Mouse (Mus musculus) CH12.LX (cell line): Measurements from ENCODE around the gene Sycp2l. TPM values are rescaled to one million over a fixed set of nuclear protein-coding genes. Genes with fewer than 3 reads are reported as not detected.

ENCODE experiments used
- DNase-seq: peaks from one replicate; pipeline ENCODE4 v3.0.0-alpha.2; 2013; ENCODE audit errors: extremely low read depth
- H3K27ac ChIP-seq: 2 replicates; pipeline ENCODE4 v1.5.1; 2012; ENCODE audit warnings: low read depth, mild to moderate bottlenecking, control low read depth, moderate library complexity; ENCODE audit not compliant: insufficient read depth
- H3K27me3 ChIP-seq: replicated peaks from 2 replicates; pipeline ENCODE3; 2012; ENCODE audit warnings: inconsistent platforms
- H3K36me3 ChIP-seq, 2 experiments: replicated peaks in 1 of 2; 2 replicates each; pipeline versions ENCODE3 to v1.6.1; 2012; ENCODE audit warnings: inconsistent platforms in 1 of 2, low read length in 1 of 2, mild to moderate bottlenecking in 1 of 2, mixed read lengths in 1 of 2, moderate library complexity in 1 of 2; ENCODE audit not compliant: control insufficient read depth in 1 of 2, insufficient read depth in 1 of 2
- H3K4me1 ChIP-seq, 2 experiments: 2 replicates each; pipeline ENCODE4 v1.6.1; 2012; ENCODE audit warnings: inconsistent platforms in 1 of 2, moderate library complexity in 1 of 2; ENCODE audit not compliant: insufficient read depth in 2 of 2, control insufficient read depth in 1 of 2
- H3K4me2 ChIP-seq: 2 replicates; pipeline ENCODE4 v1.6.1; 2012; ENCODE audit warnings: low read depth, mild to moderate bottlenecking, control low read depth; ENCODE audit not compliant: poor library complexity, insufficient read depth, severe bottlenecking
- H3K4me3 ChIP-seq, 3 experiments: fragments of 150-350 bp in 1 of 3; sonication (generic) in 1 of 3; replicated peaks in 1 of 3; 2 replicates each; pipeline versions ENCODE3 to v1.5.1; 2011 to 2012; ENCODE audit warnings: low read depth in 2 of 3, low read length in 2 of 3, mild to moderate bottlenecking in 2 of 3, moderate library complexity in 2 of 3, control low read depth in 1 of 3, improper control_type of control experiment in 1 of 3, inconsistent platforms in 1 of 3, mixed read lengths in 1 of 3; ENCODE audit not compliant: poor library complexity in 1 of 3
- H3K79me2 ChIP-seq: replicated peaks from 2 replicates; pipeline ENCODE4 v1.6.1; 2012; ENCODE audit warnings: mild to moderate bottlenecking, moderate library complexity; ENCODE audit not compliant: control insufficient read depth, poor library complexity, insufficient read depth, severe bottlenecking; ENCODE audit errors: extremely low read depth
- H3K9ac ChIP-seq: 2 replicates; pipeline ENCODE4 v1.6.1; 2012; ENCODE audit warnings: low read depth, mild to moderate bottlenecking, control low read depth, moderate library complexity; ENCODE audit not compliant: insufficient read depth
- H3K9me3 ChIP-seq: replicated peaks from 2 replicates; pipeline ENCODE3; 2012; ENCODE audit warnings: low read length, inconsistent platforms, mixed read lengths
- BHLHE40 ChIP-seq: IDR thresholded peaks from 2 replicates; pipeline ENCODE4 v1.6.1; 2011; ENCODE audit warnings: mild to moderate bottlenecking, low read depth, low read length, improper control_type of control experiment
- EP300 ChIP-seq: IDR thresholded peaks from 2 replicates; pipeline ENCODE4 v1.6.1; 2011; ENCODE audit warnings: low read length, improper control_type of control experiment
- GABPA ChIP-seq: IDR thresholded peaks from 2 replicates; pipeline ENCODE4 v1.6.1; 2012; ENCODE audit warnings: low read depth, low read length, improper control_type of control experiment, inconsistent platforms; ENCODE audit not compliant: insufficient replicate concordance
- HCFC1 ChIP-seq: IDR thresholded peaks from 2 replicates; pipeline ENCODE4 v1.6.1; 2012; ENCODE audit warnings: low read depth, mild to moderate bottlenecking, inconsistent platforms, low read length, improper control_type of control experiment
- IRF4 ChIP-seq: IDR thresholded peaks from 2 replicates; pipeline ENCODE4 v1.6.1; 2014; ENCODE audit warnings: low read depth, mild to moderate bottlenecking, inconsistent platforms, low read length, improper control_type of control experiment
- JUND ChIP-seq: conservative IDR thresholded peaks from 2 replicates; pipeline ENCODE4 v1.6.1; 2011; ENCODE audit warnings: low read depth, low read length, improper control_type of control experiment
- KAT2A ChIP-seq: IDR thresholded peaks from 2 replicates; pipeline ENCODE4 v1.6.1; 2012; ENCODE audit warnings: low read length, improper control_type of control experiment, inconsistent platforms; ENCODE audit not compliant: insufficient replicate concordance
- MAFK ChIP-seq: IDR thresholded peaks from 2 replicates; pipeline ENCODE4 v1.6.1; 2011; ENCODE audit warnings: low read length, improper control_type of control experiment; ENCODE audit not compliant: insufficient replicate concordance
- MAX ChIP-seq: IDR thresholded peaks from 2 replicates; pipeline ENCODE4 v1.6.1; 2011; ENCODE audit warnings: low read length, improper control_type of control experiment
- MAZ ChIP-seq: IDR thresholded peaks from 2 replicates; pipeline ENCODE4 v1.6.1; 2012; ENCODE audit warnings: low read depth, mild to moderate bottlenecking, inconsistent platforms, low read length, improper control_type of control experiment, moderate library complexity
- MYC ChIP-seq: IDR thresholded peaks from 2 replicates; pipeline ENCODE4 v1.6.1; 2011; ENCODE audit warnings: low read depth, mild to moderate bottlenecking, improper control_type of control experiment, low read length
- NELFE ChIP-seq: IDR thresholded peaks from 2 replicates; pipeline ENCODE4 v1.6.1; 2011; ENCODE audit warnings: low read depth, low read length, improper control_type of control experiment
- POLR2A ChIP-seq: IDR thresholded peaks from 2 replicates; pipeline ENCODE4 v1.6.1; 2011; ENCODE audit warnings: low read depth, mild to moderate bottlenecking, improper control_type of control experiment, low read length
- POLR2AphosphoS2 ChIP-seq: IDR thresholded peaks from 2 replicates; pipeline ENCODE4 v1.6.1; 2011; ENCODE audit warnings: low read depth, low read length, improper control_type of control experiment
- RAD21 ChIP-seq: IDR thresholded peaks from 2 replicates; pipeline ENCODE4 v1.6.1; 2011; ENCODE audit warnings: low read depth, mild to moderate bottlenecking, low read length, improper control_type of control experiment, moderate library complexity
- SIN3A ChIP-seq: IDR thresholded peaks from 2 replicates; pipeline ENCODE4 v1.6.1; 2012; ENCODE audit warnings: low read length, improper control_type of control experiment, inconsistent platforms
- SMC3 ChIP-seq: IDR thresholded peaks from 2 replicates; pipeline ENCODE4 v1.6.1; 2011; ENCODE audit warnings: low read depth, low read length, improper control_type of control experiment
- TBP ChIP-seq: conservative IDR thresholded peaks from 2 replicates; pipeline ENCODE4 v1.6.1; 2011; ENCODE audit warnings: low read depth, low read length, improper control_type of control experiment
- TCF12 ChIP-seq: IDR thresholded peaks from 2 replicates; pipeline ENCODE4 v1.6.1; 2014; ENCODE audit warnings: low read depth, mild to moderate bottlenecking, inconsistent platforms, low read length, improper control_type of control experiment
- USF1 ChIP-seq: IDR thresholded peaks from 2 replicates; pipeline ENCODE4 v1.6.1; 2014; ENCODE audit warnings: low read depth, mild to moderate bottlenecking, inconsistent platforms, low read length, improper control_type of control experiment
- USF2 ChIP-seq: conservative IDR thresholded peaks from 2 replicates; pipeline ENCODE4 v1.6.1; 2011; ENCODE audit warnings: low read depth, low read length, improper control_type of control experiment
- ZC3H11A ChIP-seq: IDR thresholded peaks from 2 replicates; pipeline ENCODE4 v1.6.1; 2012; ENCODE audit warnings: low read depth, mild to moderate bottlenecking, inconsistent platforms, low read length, improper control_type of control experiment
- ZKSCAN1 ChIP-seq: IDR thresholded peaks from 2 replicates; pipeline ENCODE4 v1.6.1; 2012; ENCODE audit warnings: low read depth, inconsistent platforms, low read length, improper control_type of control experiment, borderline replicate concordance
- ZNF384 ChIP-seq: IDR thresholded peaks from 2 replicates; pipeline ENCODE4 v1.6.1; 2012; ENCODE audit warnings: low read depth, low read length, improper control_type of control experiment, inconsistent platforms
- dilution Hi-C: fragments of 300-500 bp; cut with MboI; formaldehyde crosslinking; loops from 2 replicates; pipeline ENCODE4 v1.14.3; 2020; ENCODE audit warnings: low sequenced_read_pairs; ENCODE audit not compliant: extremely low pct_unique_long_range_greater_than_20kb, extremely low pct_ligation_motif_present
- in situ Hi-C: fragments of 300-500 bp; cut with MboI; formaldehyde crosslinking; loops from 3 replicates; pipeline ENCODE4 v1.14.3; 2019; ENCODE audit warnings: low sequenced_read_pairs, low pct_ligation_motif_present, low pct_unique_long_range_greater_than_20kb, mixed read lengths
- polyA plus RNA-seq: library from polyadenylated mRNA; unstranded; fragments of >175 nt; gene quantifications from 2 replicates; pipeline ENCODE4 v1.2.1, GENCODE M21; 2012; ENCODE audit warnings: low read depth; ENCODE audit not compliant: insufficient read length
- total RNA-seq, 2 experiments: library from RNA; depleted of rRNA; stranded (reverse); fragments of 300-350 nt in 1 of 2; fragments of >200 nt in 1 of 2; gene quantifications; 2 replicates each; pipeline ENCODE4 v1.2.3; 2012 to 2014

Gene Sycp2l
- total and polyA plus RNA-seq, 3 experiments: 0.21 to 1.3 (median 0.36) TPM

DNA sequence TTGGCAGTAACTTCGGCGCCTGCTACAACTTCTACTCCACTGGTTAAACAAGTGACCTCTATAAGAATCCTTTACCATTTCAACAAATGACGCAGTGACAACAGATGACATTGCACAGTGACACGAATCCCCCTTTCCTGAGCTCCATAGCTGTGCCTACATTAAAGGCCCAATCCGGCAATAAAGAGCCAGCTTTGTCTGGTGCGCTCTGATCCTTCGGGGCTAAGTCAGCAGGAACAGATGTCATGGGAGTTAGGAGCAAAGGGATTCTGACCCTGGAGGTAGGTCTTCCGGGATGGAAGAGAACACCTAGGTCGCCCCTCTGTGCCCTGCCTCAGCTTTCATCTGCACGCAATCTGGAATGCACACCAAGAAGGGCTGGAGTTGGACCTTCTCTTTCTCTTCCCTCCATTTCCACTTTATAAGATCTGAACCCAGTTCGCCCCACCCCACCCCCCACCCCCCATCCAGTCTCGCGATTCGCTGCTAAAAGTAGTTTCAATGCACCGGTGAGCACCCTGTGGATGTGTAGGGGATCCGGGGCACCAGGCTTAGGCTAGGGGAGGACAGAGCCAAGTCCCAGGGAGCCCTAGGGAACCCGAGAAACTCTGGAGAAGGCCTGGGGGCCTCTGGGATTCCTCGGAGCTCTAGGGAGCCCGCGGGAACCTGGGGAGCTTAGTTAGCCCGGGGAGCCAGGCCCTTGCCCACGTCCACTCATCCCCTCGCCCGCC is 35.3 kb upstream of the Sycp2l start:
- TF ChIP-seq HCFC1 (no peak), ZNF384 (no peak), POLR2AphosphoS2 (no peak), MAZ (no peak), SIN3A (no peak), ZKSCAN1 (no peak)
- no peaks in the 10 kb centered on the region for H3K9me3 ChIP-seq
- in situ Hi-C loops: no loop called here
- H3K27me3 ChIP-seq: no peaks in the 10 kb centered on the region
- H3K4me1 ChIP-seq: no peaks in the 10 kb centered on the region
- dilution Hi-C loops: no loop called here
- no peak overlapping the region for H3K4me3 ChIP-seq
- no peak overlapping the region for H3K9ac ChIP-seq
- H3K27ac ChIP-seq: no peak overlapping the region
- DNase-seq: no peak
- H3K4me2 ChIP-seq: no peak overlapping the region
- H3K36me3 ChIP-seq: no peaks in the 10 kb centered on the region
- H3K79me2 ChIP-seq: no peaks in the 10 kb centered on the region

DNA sequence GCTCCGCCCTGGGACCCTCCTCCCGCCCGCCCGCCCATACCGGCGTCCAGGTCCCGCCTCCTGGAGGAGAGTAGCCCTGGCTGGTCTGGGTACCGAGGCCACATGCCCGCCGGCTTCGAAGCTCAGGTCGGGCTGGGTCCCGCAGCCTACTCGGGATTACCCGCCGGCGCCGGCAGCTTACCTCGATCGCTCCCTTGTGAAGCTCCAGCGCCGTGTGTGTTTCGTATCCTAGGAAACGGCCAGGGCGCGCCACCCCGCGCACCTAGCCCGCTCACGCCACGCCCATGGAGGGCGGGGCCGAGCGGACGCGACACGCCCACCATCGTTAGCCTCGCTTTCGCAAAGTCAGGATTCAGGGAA is 34.7 kb upstream of the Sycp2l start, which contains the start of gene Mak:
Gene Mak, minus strand, starts transcription at position 286 of the 360 bp plus-strand sequence.
- H3K27me3 ChIP-seq: no peaks in the 10 kb centered on the region
- H3K27ac ChIP-seq: no peak within 1 kb of the TSS
- no peaks in the 10 kb centered on the region for H3K4me1 ChIP-seq
- TF ChIP-seq RAD21: no peak
- TF ChIP-seq MAFK: no peak
- TF ChIP-seq TBP: no peak
- no peak for TF ChIP-seq POLR2AphosphoS2
- no peak for TF ChIP-seq JUND
- H3K4me2 ChIP-seq: no peak within 1 kb of the TSS
- H3K9me3 ChIP-seq: no peaks in the 10 kb centered on the region
- no peak within 1 kb of the TSS for H3K9ac ChIP-seq
- no peak within 1 kb of the TSS for H3K4me3 ChIP-seq
- dilution Hi-C loops: no loop called here
- DNase-seq: no peak
- in situ Hi-C loops: no loop called here
- no peaks in the 10 kb centered on the region for H3K79me2 ChIP-seq
- H3K36me3 ChIP-seq: no peaks in the 10 kb centered on the region

DNA sequence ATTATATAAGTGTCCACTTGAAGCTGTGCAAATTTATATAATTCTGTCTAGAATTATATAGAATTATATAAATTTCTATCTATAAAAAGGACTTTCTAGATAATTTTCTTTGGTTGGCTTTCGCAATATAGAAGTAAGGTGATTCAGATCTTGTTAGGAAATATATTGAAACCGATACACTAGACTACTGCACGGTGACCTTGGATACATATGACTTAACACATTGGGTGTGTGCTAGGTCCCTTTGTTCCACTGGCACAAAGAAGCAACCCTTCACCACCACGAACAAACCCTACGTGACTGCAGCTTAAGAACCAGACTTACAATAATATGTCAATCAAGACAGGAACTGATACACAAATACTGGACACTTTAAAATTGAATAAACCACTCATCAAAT is 34.2 kb upstream of the Sycp2l start:
- no peak for DNase-seq
- dilution Hi-C loops: no loop called here
- H3K27ac ChIP-seq: no peak overlapping the region
- no peaks in the 10 kb centered on the region for H3K27me3 ChIP-seq
- no peak overlapping the region for H3K4me3 ChIP-seq
- H3K4me2 ChIP-seq: no peak overlapping the region
- no peaks in the 10 kb centered on the region for H3K79me2 ChIP-seq
- no peaks in the 10 kb centered on the region for H3K9me3 ChIP-seq
- TF ChIP-seq JUND (no peak), NELFE (no peak), MYC (no peak), POLR2A (no peak), MAFK (no peak), BHLHE40 (no peak), POLR2AphosphoS2 (no peak), TCF12 (no peak), ZKSCAN1 (no peak), ZC3H11A (no peak), HCFC1 (no peak), MAX (no peak), EP300 (no peak), KAT2A (no peak), USF1 (no peak), IRF4 (no peak), GABPA (no peak), SMC3 (no peak), USF2 (no peak)
- H3K36me3 ChIP-seq: no peaks in the 10 kb centered on the region
- no peak overlapping the region for H3K9ac ChIP-seq
- H3K4me1 ChIP-seq: peaks cover 0 to 4% of the 10 kb centered on the region in 2 experiments; a peak in 2 of 4 replicates
- in situ Hi-C loops: loop anchor here (10.0 kb wide), 1 partner anchor 155 kb away; no protein-coding TSS in a partner anchor
